39 mouse cellular contexts compared by ENCODE assay signal in the genomic region with DNA sequence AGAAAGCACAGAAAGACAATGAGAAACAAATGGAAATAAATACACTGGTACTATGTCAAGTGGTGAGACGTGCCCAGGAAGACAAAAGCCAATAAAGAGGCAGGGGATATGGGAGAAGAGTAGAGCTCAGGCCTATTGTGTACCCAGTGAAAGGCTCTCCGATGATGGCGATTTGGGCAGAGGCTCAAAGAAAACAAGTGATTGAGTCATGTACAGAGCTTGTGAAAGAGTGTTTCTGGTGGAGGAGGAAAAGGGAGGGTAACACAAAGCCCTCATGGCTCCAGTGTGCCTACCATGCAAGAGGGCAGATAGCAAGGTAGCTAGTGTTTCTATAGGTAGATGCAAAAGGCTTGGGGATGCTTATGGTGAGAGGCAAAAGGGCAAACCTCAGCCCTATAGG. TPM values are rescaled to one million over a fixed set of nuclear protein-coding genes. Genes with fewer than 3 reads are reported as not detected.
A peak's percentile ranks its signal among the peaks of the same experiment; 100 is the strongest.
DNase-seq lines count a peak whose midpoint lies in the region; ATAC-seq and TF ChIP-seq lines count a peak whose summit lies in the region.
"Had no signal": no experiment of that assay in that cellular context is flagged by ENCODE, and none has a peak within 500 bp of the region (broad histone marks: within the 10 kb centered on the region; RNA-seq: fewer than 3 reads in every experiment).

No protein-coding gene starts in this region.

- no peaks in the 10 kb centered on the region for H3K36me3 ChIP-seq in heart, adult 2 months (ENCODE audit: control insufficient read depth, insufficient read depth, low read length)
- H3K36me3 ChIP-seq in kidney, embryonic 16.5 days (ENCODE audit: insufficient read depth, low read length) = no peaks in the 10 kb centered on the region
- H3K36me3 ChIP-seq: embryonic facial prominence, embryonic 13.5 days; forebrain, embryonic 12.5 days; heart, embryonic 12.5 days; hindbrain, embryonic 13.5 days; limb, embryonic 10.5 days; limb, embryonic 15.5 days; midbrain, embryonic 10.5 days; midbrain, embryonic 15.5 days; neural tube, embryonic 15.5 days had no signal

- peak; percentile 73 for ATAC-seq in Patski
- no peak for ATAC-seq in kidney, embryonic 16.5 days (ENCODE audit: low FRiP score, low TSS enrichment)
- ATAC-seq: intestine, embryonic 16.5 days; lung, postnatal 0 days; midbrain, embryonic 15.5 days had no signal

- no peak overlapping the region for H3K4me3 ChIP-seq in heart, adult 2 months
- no peak overlapping the region for H3K4me3 ChIP-seq in kidney, embryonic 16.5 days (ENCODE audit: low read length)
- H3K4me3 ChIP-seq: embryonic facial prominence, embryonic 13.5 days; forebrain, embryonic 12.5 days; heart, embryonic 12.5 days; hindbrain, embryonic 13.5 days; limb, embryonic 10.5 days; limb, embryonic 15.5 days; midbrain, embryonic 10.5 days; midbrain, embryonic 15.5 days; neural tube, embryonic 15.5 days had no signal

- no peaks in the 10 kb centered on the region for H3K4me1 ChIP-seq in heart, adult 2 months (ENCODE audit: control insufficient read depth, insufficient read depth, low read length)
- no peaks in the 10 kb centered on the region for H3K4me1 ChIP-seq in kidney, embryonic 16.5 days (ENCODE audit: insufficient read depth, low read length)
- H3K4me1 ChIP-seq: embryonic facial prominence, embryonic 13.5 days; heart, embryonic 12.5 days; hindbrain, embryonic 13.5 days; limb, embryonic 10.5 days; limb, embryonic 15.5 days; midbrain, embryonic 15.5 days; neural tube, embryonic 15.5 days had no signal

- H3K79me2 ChIP-seq in heart, adult 2 months (replicated peaks; ENCODE audit: control insufficient read depth, insufficient read depth, low read length) = no peaks in the 10 kb centered on the region

- TF ChIP-seq EP300 in heart, adult 2 months (IDR thresholded peaks at IDR 0.05; ENCODE audit: insufficient read depth, low read depth, low read length) = no peak

- no peak for TF ChIP-seq CTCF in heart, adult 2 months (IDR thresholded peaks at IDR 0.05)
- no peak for TF ChIP-seq CTCF in Patski (IDR thresholded peaks at IDR 0.05)

- intact Hi-C loops in heart, adult 2 months (cut with DNase I) = no loop called here

- WGBS in heart, adult 2 months = 57% methylated on average over 3 of the region's 3 CpGs
- 63% methylated on average over 3 of the region's 3 CpGs for WGBS in kidney, embryonic 16.5 days

- no peaks in the 10 kb centered on the region for H3K9me3 ChIP-seq in kidney, embryonic 16.5 days (ENCODE audit: low read length)
- H3K9me3 ChIP-seq: forebrain, embryonic 12.5 days; hindbrain, embryonic 13.5 days; limb, embryonic 10.5 days; limb, embryonic 15.5 days; midbrain, embryonic 10.5 days; midbrain, embryonic 15.5 days; neural tube, embryonic 15.5 days had no signal

- in situ Hi-C loops in Patski (cut with MboI; ENCODE audit: low pct_unique_long_range_greater_than_20kb) = no loop called here

- CTCF ChIA-PET in Patski (lab: Charles Lee) = no interaction called here

- no peak overlapping the region for H3K9ac ChIP-seq in heart, adult 2 months (ENCODE audit: low read depth, low read length)
- no peak overlapping the region for H3K9ac ChIP-seq in kidney, embryonic 16.5 days (replicated peaks; ENCODE audit: low read length)
- H3K9ac ChIP-seq: embryonic facial prominence, embryonic 13.5 days; forebrain, embryonic 12.5 days; heart, embryonic 12.5 days; hindbrain, embryonic 13.5 days; limb, embryonic 15.5 days; midbrain, embryonic 15.5 days; neural tube, embryonic 15.5 days had no signal

- no peak overlapping the region for H3K27ac ChIP-seq in heart, adult 2 months
- no peak overlapping the region for H3K27ac ChIP-seq in kidney, embryonic 16.5 days (ENCODE audit: low read length)
- H3K27ac ChIP-seq: embryonic facial prominence, embryonic 13.5 days; forebrain, embryonic 12.5 days; hindbrain, embryonic 13.5 days; limb, embryonic 10.5 days; limb, embryonic 15.5 days; midbrain, embryonic 10.5 days; midbrain, embryonic 15.5 days; neural tube, embryonic 15.5 days had no signal

- no peaks in the 10 kb centered on the region for H3K27me3 ChIP-seq in heart, adult 2 months (ENCODE audit: control insufficient read depth, insufficient read depth, low read length)
- H3K27me3 ChIP-seq in Patski = no peaks in the 10 kb centered on the region
- no peaks in the 10 kb centered on the region for H3K27me3 ChIP-seq in kidney, embryonic 16.5 days (ENCODE audit: insufficient read depth, low read length)
- H3K27me3 ChIP-seq: embryonic facial prominence, embryonic 13.5 days; forebrain, embryonic 12.5 days; heart, embryonic 12.5 days; hindbrain, embryonic 13.5 days; limb, embryonic 15.5 days; midbrain, embryonic 15.5 days; neural tube, embryonic 15.5 days had no signal

- DNase-seq in heart, adult 11 months = peak; percentile 22
- DNase-seq in heart, adult 2 months = no peak
- DNase-seq in 3T3-L1 (ENCODE audit: low read depth, low spot score) (peak; percentile 53), Patski (ENCODE audit: low read depth, low spot score) (no peak)
- DNase-seq in fat pad, adult 2 months (ENCODE audit: extremely low read depth, low read depth, low spot score) = peak; percentile 11
- no peak for DNase-seq in retina, postnatal 1 day
- DNase-seq: cerebellum, adult 11 months; cerebellum, adult 9-10 months; gastrocnemius, postnatal 14 days; heart, adult 18-20 months; heart, postnatal 4 days; kidney, adult 8-10 months; kidney, postnatal 10 days; layer of hippocampus, adult 9-11 months; right cerebral cortex, adult 18-20 months; spleen, adult 18-20 months; thymus, adult 18-20 months; thymus, postnatal 25 days had no signal

- no peak for TF ChIP-seq POLR2A in heart, adult 2 months (IDR thresholded peaks at IDR 0.05; ENCODE audit: insufficient read depth, low read depth, low read length)

- H3K4me2 ChIP-seq in kidney, embryonic 16.5 days (replicated peaks; ENCODE audit: low read depth, low read length) = no peak overlapping the region
- H3K4me2 ChIP-seq: embryonic facial prominence, embryonic 13.5 days; forebrain, embryonic 12.5 days; heart, embryonic 12.5 days; hindbrain, embryonic 13.5 days; limb, embryonic 15.5 days; midbrain, embryonic 15.5 days; neural tube, embryonic 15.5 days had no signal

- POLR2A ChIA-PET in Patski (lab: Charles Lee) = no interaction called here

RNA-seq across cellular contexts. Expression of a gene that starts 12.4 kb away (rescaled TPM):
- not detected for total RNA-seq in heart, adult 2 months (2021)
- polyA plus RNA-seq in heart, adult 2 months (2012; rRNA removed) = not detected in 2 replicates
- not detected for polyA plus RNA-seq in Patski (2021)
- polyA plus RNA-seq in kidney, embryonic 16.5 days (2015; fragmentation: Nextera tagmentation; extraction: Ambion mirVana) = not detected in 2 replicates
- total RNA-seq: CH12.LX; ES-E14; gastrocnemius, postnatal 14 days; heart, adult 18-20 months; heart, postnatal 4 days; left cerebral cortex, postnatal 10 days; megakaryocyte progenitor cell, adult 5-6 weeks had no signal
- polyA plus RNA-seq: C2C12; embryonic facial prominence, embryonic 13.5 days; forebrain, embryonic 12.5 days; heart, embryonic 12.5 days; heart, postnatal 0 days; hindbrain, embryonic 13.5 days; intestine, embryonic 16.5 days; large intestine, adult 2 months; limb, embryonic 10.5 days; limb, embryonic 15.5 days; liver, embryonic 16.5 days; lung, postnatal 0 days; midbrain, embryonic 10.5 days; midbrain, embryonic 15.5 days; neural tube, embryonic 15.5 days; stomach, embryonic 16.5 days had no signal

RNA-seq across cellular contexts. Expression of a gene that starts 27.8 kb away (rescaled TPM):
- under 1 TPM; 0.68 to 0.97 TPM for total RNA-seq in heart, adult 2 months (2021)
- 0.29 and 0.31 TPM in 2 replicates for polyA plus RNA-seq in heart, adult 2 months (2012; rRNA removed)
- polyA plus RNA-seq in Patski (2021) = 3.8 TPM
- 2.0 and 2.8 TPM in 2 replicates for polyA plus RNA-seq in kidney, embryonic 16.5 days (2015; fragmentation: Nextera tagmentation; extraction: Ambion mirVana)
- total RNA-seq: CH12.LX had no signal

RNA-seq across cellular contexts. Expression of a gene that starts 53.9 kb away (rescaled TPM):
- total RNA-seq in heart, adult 2 months (2021) = not detected
- not detected in 2 replicates for polyA plus RNA-seq in heart, adult 2 months (2012; rRNA removed)
- polyA plus RNA-seq in Patski (2021) = not detected
- polyA plus RNA-seq in kidney, embryonic 16.5 days (2015; fragmentation: Nextera tagmentation; extraction: Ambion mirVana) = 1.1 and 1.2 TPM in 2 replicates
- total RNA-seq: CH12.LX; ES-E14; gastrocnemius, postnatal 14 days; heart, adult 18-20 months; heart, postnatal 4 days; left cerebral cortex, postnatal 10 days; megakaryocyte progenitor cell, adult 5-6 weeks had no signal
- polyA plus RNA-seq: C2C12; embryonic facial prominence, embryonic 13.5 days; forebrain, embryonic 12.5 days; heart, postnatal 0 days; hindbrain, embryonic 13.5 days; limb, embryonic 10.5 days; limb, embryonic 15.5 days; lung, postnatal 0 days; midbrain, embryonic 10.5 days; midbrain, embryonic 15.5 days; neural tube, embryonic 15.5 days had no signal

RNA-seq across cellular contexts. Expression of a gene that starts 56.3 kb away (rescaled TPM):
- under 1 TPM; 0.08 to 0.16 TPM for total RNA-seq in heart, adult 2 months (2021)
- polyA plus RNA-seq in heart, adult 2 months (2012; rRNA removed) = 0.23 and 0.27 TPM in 2 replicates
- polyA plus RNA-seq in Patski (2021) = 1.1 TPM
- 0.45 and 0.60 TPM in 2 replicates for polyA plus RNA-seq in kidney, embryonic 16.5 days (2015; fragmentation: Nextera tagmentation; extraction: Ambion mirVana)
- total RNA-seq: CH12.LX; megakaryocyte progenitor cell, adult 5-6 weeks had no signal
- polyA plus RNA-seq: forebrain, embryonic 12.5 days; heart, embryonic 12.5 days; heart, postnatal 0 days; hindbrain, embryonic 13.5 days; intestine, embryonic 16.5 days; limb, embryonic 10.5 days; lung, postnatal 0 days; midbrain, embryonic 10.5 days; midbrain, embryonic 15.5 days had no signal

Comparison
In these comparisons a context has a peak if more than half of its experiments do, and no peak if none do; other contexts are left out.
1. DNase-seq: peak in heart, adult 11 months (single experiment), 3T3-L1 (single experiment) and fat pad, adult 2 months (single experiment); none in heart, adult 2 months (0 of 2), Patski (single experiment) and retina, postnatal 1 day (single experiment).